Mouse (Mus musculus) heart, postnatal 0 days (tissue): Measurements from ENCODE around the gene Txk.

Experiments
- CTCF ChIP-seq: IDR thresholded peaks from 2 replicates; pipeline ENCODE4 v1.5.1; 2016; ENCODE audit warnings: antibody characterized with exemption, control low read depth, low read depth
- EP300 ChIP-seq: IDR thresholded peaks from 2 replicates; pipeline ENCODE4 v1.6.1; 2016; ENCODE audit warnings: antibody characterized with exemption, low read depth

GRCm38 (mm10) chr5:72736437-72736836 lies 16.1 kb downstream of the Txk start:
- no peak for TF ChIP-seq CTCF
- TF ChIP-seq EP300 = no peak
